Mouse (Mus musculus): Measurements from ENCODE around the gene Dnaaf3.

DNA sequence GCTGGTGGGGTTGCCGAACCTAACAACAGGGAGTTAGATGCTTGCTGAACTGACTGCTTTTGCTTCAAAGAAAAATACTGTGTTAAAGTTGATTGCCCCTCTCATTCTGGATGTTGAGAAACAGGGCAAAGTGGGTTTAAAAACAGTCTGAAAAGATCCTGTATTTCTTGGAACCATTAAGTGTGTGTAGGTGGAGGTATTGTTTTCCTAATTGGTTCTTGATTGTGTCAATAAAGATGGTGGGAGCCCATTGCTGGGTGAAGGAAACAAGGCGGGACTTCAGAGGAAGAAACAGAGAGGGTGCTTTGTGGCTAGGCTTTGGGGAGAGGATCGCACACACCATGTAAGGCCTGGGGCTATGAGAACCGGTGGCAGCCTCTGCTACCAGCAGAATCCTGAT lies 4.9 kb upstream of the Dnaaf3 start:
- no peak for TF ChIP-seq POLR2A (IDR thresholded peaks at IDR 0.05; ENCODE audit: borderline replicate concordance, insufficient read depth, low read length)
- TF ChIP-seq CTCF (IDR thresholded peaks at IDR 0.05; ENCODE audit: borderline replicate concordance, insufficient read depth, low read depth, low read length), result no peak

Measured in cerebellum, adult 2 months (tissue).